Mouse (Mus musculus): ENCODE results near the gene Mtmr4.

DNA sequence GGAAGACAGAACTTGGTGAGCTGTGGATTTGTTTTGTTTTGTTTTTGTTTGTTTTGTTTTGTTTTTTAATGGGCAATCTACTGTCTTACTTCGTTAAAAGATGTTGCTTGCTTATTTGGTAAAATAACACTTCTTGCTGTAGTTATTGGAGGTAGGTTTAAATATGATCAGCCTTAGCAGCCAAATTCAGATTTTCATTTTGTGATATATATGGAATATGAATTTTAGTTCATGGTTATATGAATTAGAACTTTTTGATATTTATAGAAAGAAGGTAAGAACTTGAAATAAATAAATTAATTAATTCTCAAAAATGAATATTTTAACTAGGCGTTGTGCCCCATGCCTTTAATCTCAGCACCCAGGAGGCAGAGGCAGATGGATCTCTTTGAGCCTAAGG, 73.7 kb downstream of the Mtmr4 start:
- TF ChIP-seq EP300 (IDR thresholded peaks at IDR 0.05; ENCODE audit: low read depth) (no peak), CTCF (IDR thresholded peaks at IDR 0.05; ENCODE audit: low read depth) (no peak)

All from liver, postnatal 0 days (tissue).